Mouse (Mus musculus): ENCODE results near the gene Itpripl2.

- TF ChIP-seq CTCF (IDR thresholded peaks at IDR 0.05) (no peak), EP300 (IDR thresholded peaks at IDR 0.05) (peak; percentile 43; the same call in 1 of the 2 replicates)
These were observed 41.4 kb upstream of the Itpripl2 start, which contains the start of gene Coq7 for GRCm38 (mm10) chr7:118533178-118533578.

Measured in lung, postnatal 0 days (tissue).